Mouse (Mus musculus) bone marrow, adult 2 months (tissue): Measurements from ENCODE around the gene Pcbp3.

Experiments used
- CTCF ChIP-seq: fragments of 200-500 bp; IDR thresholded peaks from 2 replicates; pipeline ENCODE4 v1.5.1; 2011; ENCODE audit warnings: low read length, control low read depth; ENCODE audit not compliant: control insufficient read depth, insufficient read depth
- POLR2A ChIP-seq: fragments of 200-500 bp; IDR thresholded peaks from 2 replicates; pipeline ENCODE4 v1.6.1; 2011; ENCODE audit warnings: low read depth, mild to moderate bottlenecking, control low read depth, low read length, borderline replicate concordance; ENCODE audit not compliant: control insufficient read depth

- TF ChIP-seq CTCF (no peak), POLR2A (no peak)
Measured at GRCm38 (mm10) chr10:76992456-76992855, 30.8 kb upstream of the Pcbp3 start.
